Mouse (Mus musculus) cortical plate, adult 2 months (tissue): ENCODE measurements around the gene Csrnp3. TPM values are rescaled to one million over a fixed set of nuclear protein-coding genes. Genes with fewer than 3 reads are reported as not detected.
"Not testable (repeated sequence)": the region's sequence is repeated elsewhere in the genome, so short reads cannot be mapped to it uniquely, and the experiment has no call there.

Experiments
- H3K27ac ChIP-seq: fragments of 200-500 bp; 2 replicates; pipeline ENCODE4 v1.5.1; 2012; ENCODE audit warnings: low read length, control low read depth, inconsistent platforms; ENCODE audit not compliant: insufficient read depth
- H3K4me1 ChIP-seq: fragments of 200-500 bp; 2 replicates; pipeline ENCODE4 v1.6.1; 2011; ENCODE audit warnings: low read length; ENCODE audit not compliant: control insufficient read depth, insufficient read depth
- H3K4me3 ChIP-seq: fragments of 200-500 bp; 2 replicates; pipeline ENCODE4 v1.5.1; 2011; ENCODE audit warnings: mild to moderate bottlenecking, low read length, control low read depth; ENCODE audit not compliant: insufficient read depth
- CTCF ChIP-seq: fragments of 200-500 bp; IDR thresholded peaks from 2 replicates; pipeline ENCODE4 v1.5.1; 2011; ENCODE audit warnings: mild to moderate bottlenecking, control low read depth, low read length; ENCODE audit not compliant: insufficient read depth; ENCODE audit errors: extremely low read depth
- POLR2A ChIP-seq: fragments of 200-500 bp; IDR thresholded peaks from 2 replicates; pipeline ENCODE4 v1.6.1; 2011; ENCODE audit warnings: mild to moderate bottlenecking, low read length, control low read depth; ENCODE audit not compliant: insufficient read depth; ENCODE audit errors: extremely low read depth
- polyA plus RNA-seq: library from polyadenylated mRNA; depleted of rRNA; stranded (reverse); fragments of >200 nt; gene quantifications from 2 replicates; pipeline ENCODE4 v1.2.3, GENCODE M21; 2012

The Csrnp3 gene
- polyA plus RNA-seq, 1 experiment: 36.0 TPM

DNA sequence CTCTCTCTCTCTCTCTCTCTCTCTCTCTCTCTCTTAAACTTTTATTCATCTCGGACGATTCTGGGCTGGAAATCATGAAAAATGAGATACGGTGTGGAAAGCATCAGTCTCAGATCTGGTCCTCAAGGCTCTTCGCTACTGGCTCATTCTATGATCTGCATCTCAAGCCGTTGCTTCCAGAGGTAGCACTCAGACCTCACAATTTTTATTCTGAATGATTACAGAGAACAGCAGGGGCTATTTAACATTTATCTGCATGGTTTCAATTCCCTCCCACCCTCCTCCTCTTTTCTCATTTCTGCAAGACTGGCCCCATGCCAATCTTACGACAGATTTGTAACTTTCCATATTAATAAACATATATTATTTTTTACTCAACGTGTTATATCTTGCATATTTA is 12.1 kb upstream of the Csrnp3 start:
- Histone ChIP-seq H3K27ac (no peak overlapping the region), H3K4me3 (no peak overlapping the region)
- TF ChIP-seq POLR2A: no peak
- TF ChIP-seq CTCF: no peak

DNA sequence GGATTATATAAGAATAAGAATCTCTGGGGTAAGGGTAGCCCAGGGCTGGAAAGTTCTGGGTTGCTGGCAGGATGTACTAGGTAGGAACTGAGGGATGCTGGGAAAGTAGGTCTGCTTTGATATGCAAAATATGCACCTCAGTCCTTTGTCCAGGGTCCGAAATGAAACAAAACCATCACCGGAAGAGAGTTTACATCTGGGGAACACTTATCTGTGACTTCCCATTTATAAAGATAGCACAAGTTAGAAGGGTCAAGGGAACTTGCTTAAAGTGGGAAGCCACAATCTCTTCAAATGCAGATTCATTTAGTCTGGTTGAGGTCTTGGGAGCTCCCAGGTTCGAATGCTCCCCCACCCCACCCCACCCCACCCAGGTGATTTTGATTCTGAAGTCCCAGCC is 4.0 kb upstream of the Csrnp3 start:
- TF ChIP-seq CTCF (no peak), POLR2A (no peak)

More for the DNA sequence above, 12.1 kb upstream of the Csrnp3 start:
- no peaks in the 10 kb centered on the region for H3K4me1 ChIP-seq

DNA sequence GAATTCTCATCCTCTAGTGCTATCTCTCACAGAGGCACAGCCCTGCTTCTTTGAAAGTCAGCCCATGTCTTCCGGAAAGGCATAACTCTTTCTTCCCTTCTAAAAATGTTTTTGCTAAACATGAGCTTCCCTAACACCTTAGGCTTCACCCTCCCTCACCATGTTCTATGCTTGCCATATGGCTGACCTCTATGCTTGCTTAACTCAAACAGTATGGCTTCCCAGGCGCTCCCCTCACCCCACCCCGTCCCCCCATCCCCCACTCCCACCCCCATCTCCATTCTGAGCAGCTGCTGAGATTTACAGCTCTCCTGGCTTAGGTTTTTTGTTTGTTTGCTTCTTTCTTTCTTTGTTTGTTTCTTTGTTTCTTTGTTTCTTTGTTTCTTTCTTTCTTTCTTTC is 3.2 kb upstream of the Csrnp3 start:
- Histone ChIP-seq H3K4me3 (no peak overlapping the region), H3K27ac (no peak overlapping the region), H3K4me1 (no peaks in the 10 kb centered on the region)
- TF ChIP-seq POLR2A (no peak), CTCF (no peak)

More for the DNA sequence above, 4.0 kb upstream of the Csrnp3 start:
- Histone ChIP-seq H3K4me1 (no peaks in the 10 kb centered on the region), H3K27ac (no peak overlapping the region), H3K4me3 (no peak overlapping the region)

DNA sequence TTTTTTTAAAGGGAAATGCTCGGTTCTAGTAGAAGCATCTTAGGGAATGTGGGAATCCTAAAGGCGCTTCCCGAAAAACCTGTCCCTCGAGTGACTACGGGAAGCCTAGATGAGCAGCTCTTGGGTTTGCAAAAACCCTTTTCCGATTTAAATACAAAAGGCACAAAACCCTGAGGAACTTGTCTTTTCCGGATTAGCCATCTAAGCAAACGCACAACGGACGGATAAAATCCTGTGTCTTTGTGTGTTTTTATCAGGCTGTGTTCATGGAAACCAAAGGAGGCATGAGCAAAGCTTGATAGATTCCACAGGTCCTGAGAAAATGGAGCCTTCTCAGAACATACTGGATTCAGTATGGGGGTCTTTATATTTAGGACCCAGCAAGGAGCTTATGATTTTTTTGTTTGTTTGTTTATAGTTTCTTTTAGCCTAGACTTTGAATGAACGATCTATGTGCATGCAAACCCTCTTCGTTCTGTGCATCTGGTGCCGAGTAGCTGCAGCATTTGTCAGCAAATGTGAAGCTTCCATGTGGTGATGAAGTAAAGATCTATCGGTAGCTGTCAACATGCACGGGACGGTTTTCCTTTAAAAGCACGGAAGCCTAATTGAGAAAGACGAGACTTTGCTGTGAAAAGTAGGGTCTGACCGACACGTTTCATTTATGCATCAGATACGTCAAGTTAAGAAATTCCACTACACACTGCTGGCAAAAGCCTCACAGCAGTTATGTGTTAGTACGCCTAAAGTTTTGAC is 611 bp downstream of the Csrnp3 start:
- Histone ChIP-seq H3K4me3 (peak overlapping the region; percentile 78), H3K27ac (0 out of 2 replicates have a peak overlapping the region, but pooled peaks have one; percentile 17), H3K4me1 (no peaks in the 10 kb centered on the region)
- TF ChIP-seq CTCF (no peak), POLR2A (no peak)

DNA sequence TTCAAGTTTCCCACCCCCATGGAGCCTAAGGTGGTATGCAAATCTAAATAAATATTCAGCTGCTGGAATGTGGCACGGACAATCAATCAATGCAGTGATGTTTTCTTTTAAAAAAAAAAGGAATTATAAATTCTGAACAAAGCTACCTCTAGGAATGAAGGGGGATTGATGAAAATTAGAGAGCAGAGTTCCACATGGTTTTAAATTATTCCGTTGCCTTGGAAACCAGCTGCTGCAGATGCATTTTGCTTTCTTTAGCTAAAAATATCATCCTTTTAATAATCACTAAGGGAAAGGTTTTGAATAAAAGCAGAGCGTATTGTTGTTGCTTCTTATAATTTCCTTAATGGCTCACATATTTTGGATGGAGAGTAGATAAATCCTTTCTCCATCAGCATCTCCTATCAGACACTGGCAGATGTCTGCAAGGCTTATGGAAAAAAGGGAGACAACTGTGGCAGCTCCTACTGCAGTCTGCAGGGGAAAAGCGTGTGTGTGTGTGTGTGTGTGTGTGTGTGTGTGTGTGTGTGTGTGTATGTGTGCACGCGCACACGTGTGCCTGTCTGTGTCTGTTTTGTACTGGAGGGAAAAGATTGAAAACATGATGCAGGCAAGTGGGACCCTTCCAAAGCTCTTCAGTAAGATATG is 2.0 kb downstream of the Csrnp3 start:
- Histone ChIP-seq H3K4me3 (peak overlapping the region; percentile 78), H3K27ac (no peak overlapping the region), H3K4me1 (no peaks in the 10 kb centered on the region; the same call in 1 of the 2 replicates)
- TF ChIP-seq POLR2A: no peak
- TF ChIP-seq CTCF: no peak

DNA sequence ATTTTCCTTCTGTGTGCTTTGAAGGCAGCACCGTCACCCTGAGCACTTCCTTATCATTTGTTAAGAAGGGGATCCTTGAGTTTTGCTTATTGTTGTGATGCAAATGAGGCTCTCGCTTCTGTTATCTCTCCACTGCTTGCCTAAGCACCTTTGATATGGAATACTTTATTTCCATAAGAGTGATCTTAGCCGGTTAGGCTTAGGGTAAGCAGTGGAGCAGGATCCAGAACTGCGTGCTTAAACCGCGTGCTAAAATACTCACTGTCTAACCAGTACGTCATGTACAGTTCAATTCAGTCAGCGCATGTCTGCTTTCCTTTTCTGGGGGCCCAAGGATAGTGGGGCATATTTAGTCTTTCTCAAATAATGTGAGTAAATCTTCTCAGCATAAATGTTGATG is 3.1 kb downstream of the Csrnp3 start:
- H3K27ac ChIP-seq: no peak overlapping the region
- TF ChIP-seq POLR2A (no peak), CTCF (no peak)
- peak overlapping the region; percentile 78 for H3K4me3 ChIP-seq
- H3K4me1 ChIP-seq: no peaks in the 10 kb centered on the region; the same call in 1 of the 2 replicates

DNA sequence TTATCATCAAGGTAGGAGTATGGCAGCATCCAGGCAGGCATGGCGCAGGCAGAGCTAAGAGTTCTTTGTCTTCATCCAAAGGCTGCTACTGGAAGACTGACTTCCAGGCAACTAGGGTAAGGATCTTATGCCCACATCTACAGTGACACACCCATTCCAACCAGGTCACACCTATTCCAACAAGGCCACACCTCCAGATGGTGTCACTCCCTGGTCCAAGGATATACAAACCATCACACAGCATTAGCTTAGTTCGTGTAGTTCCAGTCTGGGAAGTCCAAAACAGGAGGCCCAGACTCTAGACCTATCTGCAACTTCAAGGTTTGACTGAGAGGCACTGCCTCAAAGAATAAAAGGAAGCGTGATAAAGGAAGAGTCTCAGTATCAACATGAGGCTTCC is 4.7 kb downstream of the Csrnp3 start:
- H3K4me1 ChIP-seq, H3K4me3 ChIP-seq, H3K27ac ChIP-seq: not testable (repeated sequence)

DNA sequence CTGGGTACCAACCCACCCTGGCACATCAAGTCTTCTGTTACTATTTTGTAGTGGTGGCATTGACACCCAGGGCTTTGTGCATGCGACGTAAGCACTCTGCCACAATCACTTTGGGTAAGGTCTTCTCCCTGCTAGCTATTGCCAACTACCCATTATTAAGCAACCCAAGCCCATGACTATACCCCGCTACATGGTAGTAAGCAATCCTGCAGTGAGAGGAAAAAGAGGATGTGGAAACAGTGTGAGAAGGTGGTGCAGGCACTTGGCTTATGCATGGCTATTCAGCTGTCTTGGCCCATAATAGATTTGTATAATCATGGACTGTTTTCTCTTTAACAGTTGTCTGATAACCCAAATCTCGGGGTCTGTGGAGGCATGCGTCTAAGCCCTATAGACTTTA is 11.2 kb downstream of the Csrnp3 start:
- H3K4me1 ChIP-seq: peaks cover 2% of the 10 kb centered on the region; the same call in 1 of the 2 replicates
- TF ChIP-seq POLR2A (no peak), CTCF (no peak)
- H3K27ac ChIP-seq: no peak overlapping the region
- no peak overlapping the region for H3K4me3 ChIP-seq

DNA sequence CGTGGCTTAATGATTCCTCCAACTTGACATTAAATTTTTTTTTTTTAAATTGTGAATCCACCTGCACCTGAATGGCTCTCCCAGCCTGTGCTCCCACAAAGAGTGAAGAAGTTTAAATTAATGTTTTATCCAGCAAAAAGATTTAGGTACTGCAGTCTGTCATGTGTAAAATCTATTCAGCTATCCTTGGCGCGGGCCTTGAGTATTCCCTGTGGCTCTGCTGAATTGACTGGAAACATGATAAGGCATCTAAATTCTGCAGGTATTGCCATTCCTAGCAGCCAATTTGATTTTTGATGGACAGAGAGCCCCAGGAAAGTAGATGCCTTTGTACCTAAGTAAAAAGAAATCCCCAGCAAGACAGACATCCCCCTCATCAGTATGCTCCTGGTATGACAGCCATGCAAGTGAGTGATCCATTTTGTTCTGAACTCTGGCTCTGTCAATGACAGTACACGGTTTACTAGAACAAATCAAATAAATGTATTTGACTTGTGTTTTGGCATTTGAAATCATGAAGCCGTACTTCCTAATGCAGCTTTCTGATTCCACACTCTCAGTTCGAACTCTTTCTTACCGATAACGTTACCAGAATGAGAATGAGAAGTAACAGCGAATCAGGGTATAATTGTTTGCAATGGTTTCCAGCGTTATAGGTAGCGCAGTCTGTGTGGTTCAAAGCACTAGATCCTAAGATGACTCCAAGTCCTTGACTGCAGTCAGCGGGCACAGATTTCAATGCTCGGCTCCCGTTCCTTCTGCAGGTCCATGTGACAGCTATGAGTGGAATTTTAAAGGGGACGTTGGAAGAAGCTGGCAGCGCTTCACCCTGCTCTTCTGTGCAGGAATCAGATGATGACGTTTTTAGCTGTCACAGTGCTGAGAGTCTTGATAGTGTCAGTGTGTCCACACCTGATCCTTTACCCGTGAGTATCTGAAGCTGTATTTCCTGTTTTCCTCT is 14.5 kb downstream of the Csrnp3 start:
- Histone ChIP-seq H3K4me3 (peak overlapping the region; percentile 62), H3K27ac (peak overlapping the region; percentile 36; the same call in 1 of the 2 replicates), H3K4me1 (no peaks in the 10 kb centered on the region; the same call in 1 of the 2 replicates)
- TF ChIP-seq POLR2A: 0 out of 2 replicates have a peak, but pooled peaks have one; percentile 31
- no peak for TF ChIP-seq CTCF
